Mouse (Mus musculus) thymus, adult 2 months (tissue): ENCODE measurements around the gene P2ry6.

Source experiments
- CTCF ChIP-seq: fragments of 200-500 bp; IDR thresholded peaks from 2 replicates; pipeline ENCODE4 v1.5.1; 2012; ENCODE audit warnings: mild to moderate bottlenecking, control low read depth, low read length, moderate library complexity, borderline replicate concordance; ENCODE audit not compliant: control insufficient read depth, poor library complexity, insufficient read depth; ENCODE audit errors: extremely low read depth
- POLR2A ChIP-seq: fragments of 200-500 bp; IDR thresholded peaks from 2 replicates; pipeline ENCODE4 v1.6.1; 2012; ENCODE audit warnings: mild to moderate bottlenecking, low read length, control low read depth, moderate library complexity; ENCODE audit not compliant: control insufficient read depth, poor library complexity, insufficient read depth; ENCODE audit errors: extremely low read depth

- no peak for TF ChIP-seq POLR2A
- TF ChIP-seq CTCF: no peak
Measured at GRCm38 (mm10) chr7:100967850-100968249, 6.6 kb downstream of the P2ry6 start.
